Mouse (Mus musculus) midbrain, embryonic 11.5 days (tissue): ENCODE measurements around the gene Obox6. TPM values are rescaled to one million over a fixed set of nuclear protein-coding genes. Genes with fewer than 3 reads are reported as not detected.

Experiments used
- ATAC-seq: fragments of 200-750 bp; cut with Nextera tagmentation; 2 replicates; pipeline ENCODE4 v1.8.0; 2017; ENCODE audit warnings: moderate TSS enrichment, moderate library complexity; ENCODE audit not compliant: low FRiP score
- DNase-seq: peaks from one replicate; pipeline ENCODE4 v3.0.0; 2015; ENCODE audit warnings: low spot score; ENCODE audit errors: missing footprints
- H3K27ac ChIP-seq: fragments of 300-500 bp; sonication (generic); 2 replicates; pipeline ENCODE4 v1.5.1; 2014; ENCODE audit warnings: low read depth, low read length
- H3K27me3 ChIP-seq: fragments of 300-500 bp; sonication (generic); 2 replicates; pipeline ENCODE4 v1.6.1; 2014; ENCODE audit warnings: mild to moderate bottlenecking, low read length, moderate library complexity, mixed read lengths; ENCODE audit not compliant: control insufficient read depth, insufficient read depth
- H3K36me3 ChIP-seq: fragments of 300-500 bp; sonication (generic); 2 replicates; pipeline ENCODE4 v1.6.1; 2014; ENCODE audit warnings: mild to moderate bottlenecking, low read length, moderate library complexity, mixed read lengths; ENCODE audit not compliant: control insufficient read depth, insufficient read depth
- H3K4me1 ChIP-seq: fragments of 300-500 bp; sonication (generic); 2 replicates; pipeline ENCODE4 v1.6.1; 2014; ENCODE audit warnings: low read length; ENCODE audit not compliant: control insufficient read depth, insufficient read depth
- H3K4me2 ChIP-seq: fragments of 300-500 bp; sonication (generic); 2 replicates; pipeline ENCODE4 v1.6.1; 2014; ENCODE audit warnings: mild to moderate bottlenecking, moderate library complexity
- H3K4me3 ChIP-seq: fragments of 300-500 bp; sonication (generic); 2 replicates; pipeline ENCODE4 v1.5.1; 2014; ENCODE audit warnings: low read depth, low read length
- H3K9ac ChIP-seq: fragments of 300-500 bp; sonication (generic); 2 replicates; pipeline ENCODE4 v1.6.1; 2014; ENCODE audit warnings: low read length
- H3K9me3 ChIP-seq: fragments of 300-500 bp; sonication (generic); 2 replicates; pipeline ENCODE4 v1.6.1; 2016; ENCODE audit warnings: low read length; ENCODE audit not compliant: control insufficient read depth
- WGBS: fragments of 180-500 bp; shearing (Covaris S2); extraction: QIAGEN DNeasy Blood & Tissue Kit; methylation state at CpG from one replicate; pipeline ENCODE4 v1.1.7; 2014; 5-methylcytosine and 5-hydroxymethylcytosine counted together
- polyA plus RNA-seq: library from polyadenylated mRNA; unstranded; fragments of >200 nt; fragmentation: Nextera tagmentation; extraction: Ambion mirVana; gene quantifications from 2 replicates; pipeline ENCODE4 v1.2.1, GENCODE M21; 2014

The Obox6 gene
- not detected in 2 replicates for polyA plus RNA-seq

- Histone ChIP-seq H3K27me3 (no peaks in the 10 kb centered on the region), H3K36me3 (no peaks in the 10 kb centered on the region), H3K27ac (no peak within 1 kb of the TSS), H3K9me3 (peaks cover 3% of the 10 kb centered on the region; the same call in 1 of the 2 replicates), H3K4me2 (no peak within 1 kb of the TSS), H3K9ac (no peak within 1 kb of the TSS), H3K4me3 (no peak within 1 kb of the TSS), H3K4me1 (no peaks in the 10 kb centered on the region)
- 91% methylated on average over 3 of the region's 3 CpGs for WGBS
- DNase-seq, result no peak
- no peak for ATAC-seq
Measured at GRCm38 (mm10) chr7:15839578-15839977, at the start of gene Obox6. Gene Obox6, minus strand, starts transcription at chr7:15839678.

- peaks cover 3% of the 10 kb centered on the region for H3K4me1 ChIP-seq
- DNase-seq (no peak), ATAC-seq (no peak)
- no peaks in the 10 kb centered on the region for H3K9me3 ChIP-seq
- H3K4me3 ChIP-seq, result no peak overlapping the region
- no peak overlapping the region for H3K27ac ChIP-seq
- H3K4me2 ChIP-seq, result no peak overlapping the region
- H3K36me3 ChIP-seq, result no peaks in the 10 kb centered on the region
- no peaks in the 10 kb centered on the region for H3K27me3 ChIP-seq
- H3K9ac ChIP-seq, result no peak overlapping the region
- WGBS, result 84% methylated on average over 2 of the region's 2 CpGs
Measured at GRCm38 (mm10) chr7:15884127-15884526, 44.6 kb upstream of the Obox6 start.

- Histone ChIP-seq H3K4me2 (no peak within 1 kb of the TSS), H3K4me3 (no peak within 1 kb of the TSS), H3K27me3 (no peaks in the 10 kb centered on the region), H3K4me1 (peaks cover 3% of the 10 kb centered on the region), H3K27ac (no peak within 1 kb of the TSS; the same call in 1 of the 2 replicates), H3K9ac (no peak within 1 kb of the TSS), H3K36me3 (no peaks in the 10 kb centered on the region), H3K9me3 (no peaks in the 10 kb centered on the region)
- DNase-seq, result no peak
- ATAC-seq, result no peak
- WGBS, result 87% methylated on average over 2 of the region's 2 CpGs
Measured at GRCm38 (mm10) chr7:15882317-15882716, 42.8 kb upstream of the Obox6 start, which contains the start of gene Crxos. Gene Crxos, plus strand, starts transcription at chr7:15882617.

- Histone ChIP-seq H3K27ac (no peak overlapping the region; the same call in 1 of the 2 replicates), H3K4me2 (no peak overlapping the region), H3K9me3 (no peaks in the 10 kb centered on the region), H3K27me3 (no peaks in the 10 kb centered on the region), H3K4me1 (peaks cover 3% of the 10 kb centered on the region), H3K36me3 (no peaks in the 10 kb centered on the region), H3K4me3 (no peak overlapping the region), H3K9ac (no peak overlapping the region)
- peak; percentile 84 for DNase-seq
- WGBS, result 59% methylated on average over 3 of the region's 3 CpGs
- ATAC-seq, result peak; percentile 51
Measured at GRCm38 (mm10) chr7:15881831-15882230, 42.4 kb upstream of the Obox6 start.

- ATAC-seq (peak; percentile 90), DNase-seq (peak; percentile 88)
- no peak overlapping the region for H3K4me2 ChIP-seq
- no peak overlapping the region for H3K9ac ChIP-seq
- no peaks in the 10 kb centered on the region for H3K9me3 ChIP-seq
- 4% methylated on average over 7 of the region's 7 CpGs for WGBS
- no peaks in the 10 kb centered on the region for H3K27me3 ChIP-seq
- H3K27ac ChIP-seq, result no peak overlapping the region; the same call in 1 of the 2 replicates
- H3K36me3 ChIP-seq, result no peaks in the 10 kb centered on the region
- H3K4me3 ChIP-seq, result no peak overlapping the region
- H3K4me1 ChIP-seq, result peaks cover 3% of the 10 kb centered on the region
Measured at GRCm38 (mm10) chr7:15881388-15881787, 41.9 kb upstream of the Obox6 start.

GRCm38 (mm10) chr7:15879756-15880155 lies 40.3 kb upstream of the Obox6 start, which contains the start of gene Crx:
Gene Crx, minus strand, starts transcription at chr7:15879968.
- Histone ChIP-seq H3K9ac (no peak within 1 kb of the TSS), H3K36me3 (no peaks in the 10 kb centered on the region), H3K9me3 (no peaks in the 10 kb centered on the region), H3K27me3 (no peaks in the 10 kb centered on the region), H3K4me2 (no peak within 1 kb of the TSS), H3K27ac (no peak within 1 kb of the TSS), H3K4me1 (peaks cover 3% of the 10 kb centered on the region), H3K4me3 (no peak within 1 kb of the TSS)
- no peak for DNase-seq
- WGBS, result 29% methylated on average over 4 of the region's 4 CpGs
- ATAC-seq, result no peak

GRCm38 (mm10) chr7:15864104-15864503 lies 24.6 kb upstream of the Obox6 start:
- WGBS, result 50% methylated on average over 4 of the region's 4 CpGs
- H3K4me1 ChIP-seq, result no peaks in the 10 kb centered on the region
- no peak for DNase-seq
- H3K9ac ChIP-seq, result no peak overlapping the region
- ATAC-seq, result peak; percentile 75
- no peaks in the 10 kb centered on the region for H3K9me3 ChIP-seq
- no peaks in the 10 kb centered on the region for H3K27me3 ChIP-seq
- no peak overlapping the region for H3K27ac ChIP-seq
- no peaks in the 10 kb centered on the region for H3K36me3 ChIP-seq
- H3K4me2 ChIP-seq, result no peak overlapping the region
- H3K4me3 ChIP-seq, result no peak overlapping the region

- H3K9me3 ChIP-seq, result no peaks in the 10 kb centered on the region
- H3K36me3 ChIP-seq, result no peaks in the 10 kb centered on the region
- DNase-seq, result peak; percentile 83
- H3K4me2 ChIP-seq, result no peak overlapping the region
- no peaks in the 10 kb centered on the region for H3K4me1 ChIP-seq
- no peaks in the 10 kb centered on the region for H3K27me3 ChIP-seq
- H3K4me3 ChIP-seq, result no peak overlapping the region
- ATAC-seq, result no peak
- no peak overlapping the region for H3K27ac ChIP-seq
- H3K9ac ChIP-seq, result no peak overlapping the region
- whole genome bisulfite sequencing, result 37% methylated on average over 2 of the region's 2 CpGs
Measured at GRCm38 (mm10) chr7:15859657-15860056, 20.2 kb upstream of the Obox6 start.
